Mouse (Mus musculus) stomach, embryonic 15.5 days (tissue): Measurements from ENCODE around the gene Ddx5. TPM values are rescaled to one million over a fixed set of nuclear protein-coding genes. Genes with fewer than 3 reads are reported as not detected.
"Not testable (repeated sequence)": the region's sequence is repeated elsewhere in the genome, so short reads cannot be mapped to it uniquely, and the experiment has no call there.

ENCODE experiments used
- ATAC-seq: fragments of 200-750 bp; cut with Nextera tagmentation; 2 replicates; pipeline ENCODE4 v1.8.0; 2017; ENCODE audit warnings: low read depth, moderate number of reproducible peaks, moderate TSS enrichment; ENCODE audit not compliant: insufficient read depth, low FRiP score
- H3K27ac ChIP-seq: fragments of 300-500 bp; sonication (generic); 2 replicates; pipeline ENCODE4 v1.5.1; 2015; ENCODE audit warnings: mild to moderate bottlenecking, inconsistent platforms
- H3K27me3 ChIP-seq: fragments of 300-500 bp; sonication (generic); replicated peaks from 2 replicates; pipeline ENCODE4 v1.6.1; 2015; ENCODE audit warnings: inconsistent platforms
- H3K36me3 ChIP-seq: fragments of 300-500 bp; sonication (generic); 2 replicates; pipeline ENCODE4 v1.6.1; 2015; ENCODE audit warnings: inconsistent platforms
- H3K4me1 ChIP-seq: fragments of 300-500 bp; sonication (generic); 2 replicates; pipeline ENCODE4 v1.6.1; 2015; ENCODE audit warnings: inconsistent platforms
- H3K4me2 ChIP-seq: fragments of 300-500 bp; sonication (generic); 2 replicates; pipeline ENCODE4 v1.6.1; 2015; ENCODE audit warnings: mild to moderate bottlenecking, inconsistent platforms
- H3K4me3 ChIP-seq: fragments of 300-500 bp; sonication (generic); replicated peaks from 2 replicates; pipeline ENCODE4 v1.5.1; 2015; ENCODE audit warnings: inconsistent platforms
- H3K9ac ChIP-seq: fragments of 300-500 bp; sonication (generic); 2 replicates; pipeline ENCODE4 v1.6.1; 2015; ENCODE audit warnings: inconsistent platforms
- H3K9me3 ChIP-seq: fragments of 300-500 bp; sonication (generic); 2 replicates; pipeline ENCODE4 v1.6.1; 2016; ENCODE audit warnings: inconsistent platforms
- WGBS: fragments of 180-500 bp; shearing (Covaris S2); methylation state at CpG from one replicate; pipeline ENCODE4 v1.1.7; 2015; 5-methylcytosine and 5-hydroxymethylcytosine counted together
- polyA plus RNA-seq: library from polyadenylated mRNA; unstranded; fragments of >200 nt; fragmentation: Nextera tagmentation; extraction: Ambion mirVana; gene quantifications from 2 replicates; pipeline ENCODE4 v1.2.1, GENCODE M21; 2015

The Ddx5 gene
- polyA plus RNA-seq, 1 experiment from 2014 or later: 295 TPM

- peak overlapping the region; percentile 79; the same call in 1 of the 2 replicates for H3K4me2 ChIP-seq
- H3K4me1 ChIP-seq: peaks cover 9% of the 10 kb centered on the region; the same call in 1 of the 2 replicates
- H3K4me3 ChIP-seq: peak overlapping the region; percentile 93
- H3K9ac ChIP-seq: peak overlapping the region; percentile 95
- peak; percentile 80 for ATAC-seq
- H3K36me3 ChIP-seq: peaks cover 26% of the 10 kb centered on the region
- H3K9me3 ChIP-seq: no peaks in the 10 kb centered on the region
- WGBS: under 1% methylated on average over 64 of the region's 79 CpGs
- no peaks in the 10 kb centered on the region for H3K27me3 ChIP-seq
- H3K27ac ChIP-seq: peak overlapping the region; percentile 99
Measured at GRCm38 (mm10) chr11:106788026-106788774, 785 bp downstream of the Ddx5 start.

DNA sequence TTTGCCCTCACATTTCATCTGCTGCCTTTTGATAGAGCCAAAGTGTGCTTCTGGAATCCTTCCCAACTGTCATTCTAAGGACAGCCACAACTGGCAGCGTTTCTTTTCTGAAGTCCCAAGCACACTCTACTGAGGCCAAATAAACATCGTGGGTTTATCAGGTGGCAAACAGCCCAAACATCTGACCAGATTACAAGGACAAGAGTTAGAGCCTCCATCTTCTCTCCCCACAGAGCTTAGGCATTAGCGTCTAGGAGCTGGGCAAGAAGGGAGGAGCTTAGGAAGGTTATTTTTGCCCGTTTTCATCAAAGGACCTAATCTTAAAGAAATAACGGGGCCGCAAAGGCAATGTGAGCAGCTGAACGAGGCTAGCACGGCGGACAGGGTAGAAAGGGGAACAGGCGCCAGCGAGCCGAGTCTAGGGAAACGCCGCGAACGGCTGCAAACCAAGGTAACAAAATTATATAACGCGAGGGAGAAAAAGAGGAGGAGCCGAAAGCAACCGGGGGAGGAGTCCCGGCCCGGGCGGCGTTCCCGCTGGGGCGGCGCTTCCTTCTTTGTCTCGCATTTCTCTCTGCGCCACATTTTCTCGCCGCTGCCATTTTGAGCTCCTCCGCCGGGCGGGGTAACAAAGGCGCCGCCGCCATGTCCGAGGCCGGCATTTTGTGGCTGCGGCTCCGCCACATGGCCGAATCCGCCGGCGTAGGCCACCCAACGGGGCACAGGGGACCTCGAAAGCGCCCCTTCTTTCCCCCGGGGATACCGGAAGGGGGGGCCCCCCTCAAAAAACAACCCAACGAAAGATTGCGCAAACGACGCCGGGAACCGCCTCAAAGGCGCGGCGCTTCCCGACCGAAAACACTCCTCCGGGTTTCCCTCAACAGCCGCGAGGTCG, 1.6 kb downstream of the Ddx5 start:
- Histone ChIP-seq H3K9ac (peak overlapping the region; percentile 95), H3K4me1 (peaks cover 13% of the 10 kb centered on the region; the same call in 1 of the 2 replicates), H3K27me3 (no peaks in the 10 kb centered on the region), H3K4me3 (peak overlapping the region; percentile 93), H3K27ac (peak overlapping the region; percentile 99), H3K4me2 (peak overlapping the region; percentile 73), H3K9me3 (no peaks in the 10 kb centered on the region), H3K36me3 (peaks cover 33% of the 10 kb centered on the region)
- WGBS: under 1% methylated on average over 64 of the region's 65 CpGs
- peak; percentile 30 for ATAC-seq

DNA sequence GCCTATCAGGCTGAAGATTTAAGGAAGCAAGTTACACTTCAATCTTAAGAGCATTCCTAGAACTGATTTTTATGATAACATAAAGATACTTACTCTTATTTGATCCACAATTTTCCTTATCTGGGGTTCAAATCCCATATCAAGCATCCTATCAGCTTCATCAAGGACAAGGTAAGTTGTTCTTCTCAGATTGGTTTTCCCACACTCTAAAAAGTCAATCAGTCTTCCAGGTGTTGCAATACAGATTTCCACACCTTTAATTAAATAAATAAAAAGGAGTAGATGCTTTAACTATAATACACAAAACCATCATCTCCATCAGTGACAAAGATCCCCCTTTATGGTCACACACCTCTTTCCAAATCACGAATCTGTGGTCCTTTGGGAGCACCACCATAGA, 3.9 kb downstream of the Ddx5 start:
- no peak overlapping the region for H3K4me2 ChIP-seq
- H3K4me3 ChIP-seq: no peak overlapping the region
- no peaks in the 10 kb centered on the region for H3K9me3 ChIP-seq
- no peak for ATAC-seq
- H3K36me3 ChIP-seq: peaks cover 37% of the 10 kb centered on the region
- no peak overlapping the region for H3K27ac ChIP-seq
- peaks cover 8% of the 10 kb centered on the region; the same call in 1 of the 2 replicates for H3K4me1 ChIP-seq
- no peaks in the 10 kb centered on the region for H3K27me3 ChIP-seq
- H3K9ac ChIP-seq: no peak overlapping the region
- WGBS: 70% methylated on average over 1 of the region's 1 CpGs

- H3K4me3 ChIP-seq: no peak overlapping the region
- ATAC-seq: no peak
- H3K9ac ChIP-seq: no peak overlapping the region
- peaks cover 37% of the 10 kb centered on the region for H3K36me3 ChIP-seq
- H3K9me3 ChIP-seq: no peaks in the 10 kb centered on the region
- 86% methylated on average over 2 of the region's 2 CpGs for WGBS
- no peaks in the 10 kb centered on the region for H3K27me3 ChIP-seq
- H3K4me1 ChIP-seq: peaks cover 8% of the 10 kb centered on the region; the same call in 1 of the 2 replicates
- no peak overlapping the region for H3K4me2 ChIP-seq
- no peak overlapping the region for H3K27ac ChIP-seq
Measured at GRCm38 (mm10) chr11:106784476-106784875, 4.5 kb downstream of the Ddx5 start.

GRCm38 (mm10) chr11:106782841-106783764, 5.9 kb downstream of the Ddx5 start:
- no peak for ATAC-seq
- peaks cover 8% of the 10 kb centered on the region; the same call in 1 of the 2 replicates for H3K4me1 ChIP-seq
- no peaks in the 10 kb centered on the region for H3K27me3 ChIP-seq
- H3K9ac ChIP-seq: no peak overlapping the region
- WGBS: 78% methylated on average over 9 of the region's 9 CpGs
- no peak overlapping the region for H3K4me3 ChIP-seq
- H3K9me3 ChIP-seq: no peaks in the 10 kb centered on the region
- H3K36me3 ChIP-seq: peaks cover 37% of the 10 kb centered on the region
- H3K4me2 ChIP-seq: no peak overlapping the region
- no peak overlapping the region for H3K27ac ChIP-seq

DNA sequence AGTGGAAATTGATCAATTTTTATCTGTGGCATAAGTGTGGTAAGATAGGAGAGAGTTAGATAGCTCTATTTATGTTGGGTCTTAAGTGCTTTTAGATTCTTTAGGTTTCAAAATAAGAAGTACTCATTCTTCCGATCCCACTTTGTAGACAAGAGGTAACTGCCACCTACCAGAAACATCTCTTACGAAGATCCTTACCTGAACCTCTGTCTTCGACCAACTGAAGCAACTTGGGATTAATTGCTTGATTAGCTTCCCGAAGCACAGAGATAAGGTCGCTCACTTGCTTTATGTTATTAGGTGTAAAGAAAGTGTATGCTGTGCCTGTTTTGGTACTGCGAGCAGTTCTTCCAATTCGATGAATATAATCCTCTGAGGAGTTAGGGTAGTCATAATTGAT, 6.7 kb downstream of the Ddx5 start:
- not testable (repeated sequence) for H3K27ac ChIP-seq, H3K9me3 ChIP-seq, H3K9ac ChIP-seq, H3K4me3 ChIP-seq, ATAC-seq, H3K4me2 ChIP-seq, H3K27me3 ChIP-seq
- Histone ChIP-seq H3K4me1 (peaks cover 15% of the 10 kb centered on the region; the same call in 1 of the 2 replicates), H3K36me3 (peaks cover 37% of the 10 kb centered on the region)
- WGBS: 82% methylated on average over 7 of the region's 7 CpGs

DNA sequence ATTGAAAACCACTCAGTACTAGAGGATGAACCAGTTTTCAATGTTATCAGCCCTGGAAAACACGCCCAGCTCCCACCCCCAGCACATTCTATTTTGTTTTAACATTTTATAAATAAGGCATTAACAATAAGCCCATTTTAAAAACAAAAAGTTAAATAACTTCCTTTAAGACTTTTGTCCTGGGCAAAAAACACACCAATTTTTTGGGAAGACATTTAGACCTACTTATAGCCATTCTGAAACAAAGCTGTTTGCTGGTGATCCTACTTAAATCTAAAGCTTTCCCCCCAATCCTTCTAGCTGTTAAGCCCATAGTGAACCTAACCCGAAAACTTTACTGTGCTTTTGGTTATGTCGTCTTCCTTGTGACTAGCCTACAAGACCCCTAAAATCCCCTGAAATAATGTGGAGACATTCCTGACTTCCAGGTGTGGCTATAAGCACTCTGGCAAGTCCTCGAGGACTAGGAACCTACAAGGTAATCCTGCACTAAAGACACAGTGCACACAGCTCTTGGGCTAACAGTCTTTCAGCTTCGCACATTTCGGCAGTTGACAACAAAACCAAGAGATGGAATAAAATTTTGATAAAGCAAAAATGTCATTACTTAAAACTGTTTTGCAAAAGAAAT, 8.3 kb downstream of the Ddx5 start:
- Histone ChIP-seq H3K4me1 (peaks cover 14% of the 10 kb centered on the region; the same call in 1 of the 2 replicates), H3K27ac (no peak overlapping the region), H3K9me3 (no peaks in the 10 kb centered on the region), H3K27me3 (no peaks in the 10 kb centered on the region), H3K4me3 (no peak overlapping the region), H3K36me3 (peaks cover 32% of the 10 kb centered on the region), H3K4me2 (no peak overlapping the region), H3K9ac (no peak overlapping the region)
- WGBS: 73% methylated on average over 6 of the region's 6 CpGs
- ATAC-seq: no peak

GRCm38 (mm10) chr11:106780089-106780425, 8.9 kb downstream of the Ddx5 start:
- ATAC-seq: no peak
- WGBS: 63% methylated on average over 4 of the region's 4 CpGs

DNA sequence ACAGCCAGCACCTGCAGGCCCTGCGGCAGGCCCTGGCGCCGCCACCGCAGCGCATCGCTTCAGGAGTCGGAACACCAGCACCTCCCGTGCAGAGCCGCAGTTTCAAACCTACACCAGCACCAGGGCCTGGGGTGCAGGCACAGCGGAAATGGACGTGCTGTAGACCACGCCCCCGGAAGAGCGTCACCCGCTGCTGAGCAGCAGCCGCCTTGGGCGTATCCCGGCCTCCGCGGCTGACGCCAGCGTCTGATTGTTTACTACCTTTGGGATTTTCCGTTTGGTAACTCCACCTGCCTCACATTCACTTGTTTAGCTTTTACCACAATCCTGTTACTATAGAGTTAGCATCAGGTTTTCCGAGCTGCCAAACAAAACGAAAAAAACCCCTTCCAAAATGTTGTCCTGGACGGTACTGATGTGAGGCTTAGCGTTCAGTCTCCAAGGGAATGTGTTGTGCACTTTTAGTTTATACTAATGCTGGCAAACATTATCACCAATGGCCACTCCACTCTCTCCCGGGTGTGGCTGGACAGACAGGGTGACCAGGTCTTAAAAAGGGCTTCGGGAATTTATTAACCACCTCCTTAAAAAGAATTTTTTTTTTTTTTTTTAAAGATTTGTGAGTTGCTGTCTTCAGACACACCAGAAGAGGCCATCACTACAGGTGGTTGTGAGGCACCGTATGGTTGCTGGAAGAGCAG, 9.4 kb downstream of the Ddx5 start, which contains the start of gene Polg2:
Polg2 (minus strand) TSS at position 150 of the 701 bp plus-strand sequence.
- Histone ChIP-seq H3K27me3 (no peaks in the 10 kb centered on the region), H3K27ac (peak within 1 kb of the TSS; percentile 97), H3K9ac (peak within 1 kb of the TSS; percentile 86), H3K4me2 (peak within 1 kb of the TSS; percentile 74), H3K4me1 (peaks cover 10% of the 10 kb centered on the region; the same call in 1 of the 2 replicates), H3K9me3 (no peaks in the 10 kb centered on the region), H3K36me3 (peaks cover 37% of the 10 kb centered on the region), H3K4me3 (peak within 1 kb of the TSS; percentile 76)
- peak; percentile 99 for ATAC-seq
- 1% methylated on average over 30 of the region's 30 CpGs for WGBS

More at GRCm38 (mm10) chr11:106780089-106780425, 8.9 kb downstream of the Ddx5 start:
- Histone ChIP-seq H3K9ac (no peak overlapping the region), H3K36me3 (peaks cover 34% of the 10 kb centered on the region), H3K4me2 (peak overlapping the region; percentile 74; the same call in 1 of the 2 replicates), H3K4me1 (peaks cover 10% of the 10 kb centered on the region; the same call in 1 of the 2 replicates), H3K27ac (peak overlapping the region; percentile 97), H3K27me3 (no peaks in the 10 kb centered on the region), H3K4me3 (no peak overlapping the region), H3K9me3 (no peaks in the 10 kb centered on the region)

GRCm38 (mm10) chr11:106778589-106779387, 10.2 kb downstream of the Ddx5 start:
- H3K27ac ChIP-seq: peak overlapping the region; percentile 97
- ATAC-seq: peak; percentile 78; the same call in 1 of the 2 replicates
- peaks cover 10% of the 10 kb centered on the region; the same call in 1 of the 2 replicates for H3K4me1 ChIP-seq
- peak overlapping the region; percentile 86 for H3K9ac ChIP-seq
- H3K9me3 ChIP-seq: no peaks in the 10 kb centered on the region
- H3K4me3 ChIP-seq: peak overlapping the region; percentile 76
- WGBS: 1% methylated on average over 39 of the region's 39 CpGs
- H3K36me3 ChIP-seq: peaks cover 38% of the 10 kb centered on the region
- no peaks in the 10 kb centered on the region for H3K27me3 ChIP-seq
- H3K4me2 ChIP-seq: peak overlapping the region; percentile 74
